Mouse (Mus musculus) stomach, embryonic 14.5 days (tissue): ENCODE results near the gene Sbp. TPM values are rescaled to one million over a fixed set of nuclear protein-coding genes. Genes with fewer than 3 reads are reported as not detected.
"Not testable (repeated sequence)": the region's sequence is repeated elsewhere in the genome, so short reads cannot be mapped to it uniquely, and the experiment has no call there.

Source experiments
- ATAC-seq: fragments of 200-750 bp; cut with Nextera tagmentation; 2 replicates; pipeline ENCODE4 v1.8.0; 2017; ENCODE audit warnings: low read depth, moderate TSS enrichment; ENCODE audit not compliant: insufficient number of reproducible peaks, insufficient read depth, low FRiP score
- H3K27ac ChIP-seq: fragments of 300-500 bp; sonication (generic); 2 replicates; pipeline ENCODE4 v1.5.1; 2014; ENCODE audit warnings: mild to moderate bottlenecking, low read length, moderate library complexity, mixed read lengths
- H3K27me3 ChIP-seq: fragments of 300-500 bp; sonication (generic); 2 replicates; pipeline ENCODE4 v1.6.1; 2014; ENCODE audit warnings: low read length, control low read depth, mixed read lengths; ENCODE audit not compliant: control insufficient read depth, insufficient read depth
- H3K36me3 ChIP-seq: fragments of 300-500 bp; sonication (generic); 2 replicates; pipeline ENCODE4 v1.6.1; 2014; ENCODE audit warnings: mild to moderate bottlenecking, control low read depth, low read length, moderate library complexity, mixed read lengths; ENCODE audit not compliant: control insufficient read depth, insufficient read depth
- H3K4me1 ChIP-seq: fragments of 300-500 bp; sonication (generic); 2 replicates; pipeline ENCODE4 v1.6.1; 2014; ENCODE audit warnings: low read length, control low read depth, mixed read lengths; ENCODE audit not compliant: control insufficient read depth, insufficient read depth
- H3K4me2 ChIP-seq: fragments of 300-500 bp; sonication (generic); replicated peaks from 2 replicates; pipeline ENCODE4 v1.6.1; 2014; ENCODE audit warnings: low read depth, low read length, control low read depth
- H3K4me3 ChIP-seq: fragments of 300-500 bp; sonication (generic); 2 replicates; pipeline ENCODE4 v1.5.1; 2014; ENCODE audit warnings: low read depth, low read length, control low read depth
- H3K9ac ChIP-seq: fragments of 300-500 bp; sonication (generic); replicated peaks from 2 replicates; pipeline ENCODE4 v1.6.1; 2014; ENCODE audit warnings: low read depth, mild to moderate bottlenecking, control low read depth, low read length, moderate library complexity, mixed read lengths
- H3K9me3 ChIP-seq: fragments of 300-500 bp; sonication (generic); 2 replicates; pipeline ENCODE4 v1.6.1; 2016; ENCODE audit warnings: low read depth, low read length, control low read depth; ENCODE audit not compliant: control insufficient read depth
- WGBS: fragments of 180-500 bp; shearing (Covaris S2); extraction: QIAGEN DNeasy Blood & Tissue Kit; methylation state at CpG from one replicate; pipeline ENCODE4 v1.1.7; 2014; 5-methylcytosine and 5-hydroxymethylcytosine counted together
- polyA plus RNA-seq: library from polyadenylated mRNA; unstranded; fragments of >200 nt; fragmentation: Nextera tagmentation; extraction: Ambion mirVana; gene quantifications from 2 replicates; pipeline ENCODE4 v1.2.1, GENCODE M21; 2014

Gene Sbp
- polyA plus RNA-seq = not detected in 2 replicates

DNA sequence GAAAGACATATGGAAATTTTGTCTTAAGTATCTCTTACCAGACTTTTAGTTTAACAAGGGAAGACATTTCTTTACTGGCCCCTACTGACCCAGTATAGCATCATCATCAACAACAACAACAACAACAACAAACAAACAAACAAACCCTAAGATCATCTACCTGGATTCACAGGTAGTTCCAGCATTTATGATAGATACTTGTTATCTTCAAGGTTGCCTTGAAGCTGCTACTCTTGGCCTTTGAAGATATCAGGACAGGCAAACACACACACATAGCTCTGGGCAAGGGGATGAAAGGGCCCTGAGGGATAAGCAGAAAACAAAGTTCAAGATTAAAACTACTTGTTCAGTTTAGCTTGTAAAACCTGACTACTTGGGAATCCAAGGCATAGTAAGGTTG lies at the start of gene Sbp:
TSS of gene Sbp (plus strand) at position 301 of the 400 bp plus-strand sequence.
- Histone ChIP-seq H3K9me3 (no peaks in the 10 kb centered on the region), H3K27me3 (no peaks in the 10 kb centered on the region), H3K4me1 (no peaks in the 10 kb centered on the region), H3K36me3 (no peaks in the 10 kb centered on the region), H3K9ac (no peak within 1 kb of the TSS), H3K4me3 (no peak within 1 kb of the TSS), H3K4me2 (no peak within 1 kb of the TSS), H3K27ac (no peak within 1 kb of the TSS)
- no peak for ATAC-seq

DNA sequence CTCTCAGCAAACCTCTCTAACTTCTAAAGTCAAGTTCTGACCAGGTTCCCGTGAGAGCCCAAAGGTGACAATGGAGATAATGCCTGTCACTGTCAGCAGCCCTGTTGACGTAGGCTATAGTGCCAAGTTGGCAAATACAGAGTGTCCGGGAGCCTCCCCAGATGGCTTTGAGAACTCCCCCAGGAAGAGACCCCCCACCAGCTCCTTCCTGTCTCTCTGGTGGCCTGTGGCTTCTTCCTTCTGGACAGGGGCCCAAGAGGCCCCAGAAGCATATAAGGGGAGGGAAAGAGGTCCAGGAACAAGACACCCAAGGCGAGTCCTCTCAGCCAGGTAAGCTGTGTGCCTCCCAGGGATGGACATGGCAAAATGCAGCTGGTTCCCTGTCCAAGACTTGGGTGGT lies 24.3 kb upstream of the Sbp start, which contains the start of gene Dcpp3:
TSS of gene Dcpp3 (plus strand) at position 301 of the 400 bp plus-strand sequence.
- not testable (repeated sequence) for H3K4me2 ChIP-seq, H3K4me1 ChIP-seq, ATAC-seq, H3K27me3 ChIP-seq, H3K36me3 ChIP-seq, H3K4me3 ChIP-seq, H3K9ac ChIP-seq, H3K9me3 ChIP-seq, H3K27ac ChIP-seq
- 58% methylated on average over 4 of the region's 4 CpGs for WGBS

DNA sequence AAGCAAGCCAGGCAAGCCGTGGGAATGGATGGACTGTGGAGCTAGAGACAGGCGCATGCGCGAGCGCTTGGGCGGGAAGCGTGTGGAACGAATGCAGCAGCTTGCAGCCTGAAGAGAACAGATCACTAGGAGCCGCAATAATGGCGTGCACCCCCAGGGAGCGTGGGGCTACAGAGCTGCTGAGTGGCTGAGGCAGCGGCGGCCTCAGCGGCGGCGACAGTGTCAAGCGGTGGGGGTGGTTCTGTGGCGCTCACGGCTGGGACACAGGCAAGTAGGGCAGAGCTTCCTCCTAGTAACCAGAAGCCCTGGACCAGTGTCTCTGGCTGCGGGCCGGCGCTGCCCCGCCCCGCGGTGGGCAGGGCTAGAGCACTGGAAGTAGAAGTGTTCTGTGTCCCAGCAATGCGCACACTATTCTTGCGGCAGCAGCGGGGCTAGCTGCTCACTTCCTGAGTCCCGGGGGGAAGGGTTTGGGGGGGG lies 16.9 kb upstream of the Sbp start:
- peak overlapping the region; percentile 56 for H3K9ac ChIP-seq
- peaks cover 6% of the 10 kb centered on the region; the same call in 1 of the 2 replicates for H3K4me1 ChIP-seq
- H3K27me3 ChIP-seq = no peaks in the 10 kb centered on the region
- peak overlapping the region; percentile 51 for H3K4me3 ChIP-seq
- no peaks in the 10 kb centered on the region for H3K9me3 ChIP-seq
- peak overlapping the region; percentile 72 for H3K4me2 ChIP-seq
- 0% methylated on average over 29 of the region's 29 CpGs for WGBS
- peak; percentile 98 for ATAC-seq
- H3K36me3 ChIP-seq = no peaks in the 10 kb centered on the region
- H3K27ac ChIP-seq = peak overlapping the region; percentile 97

DNA sequence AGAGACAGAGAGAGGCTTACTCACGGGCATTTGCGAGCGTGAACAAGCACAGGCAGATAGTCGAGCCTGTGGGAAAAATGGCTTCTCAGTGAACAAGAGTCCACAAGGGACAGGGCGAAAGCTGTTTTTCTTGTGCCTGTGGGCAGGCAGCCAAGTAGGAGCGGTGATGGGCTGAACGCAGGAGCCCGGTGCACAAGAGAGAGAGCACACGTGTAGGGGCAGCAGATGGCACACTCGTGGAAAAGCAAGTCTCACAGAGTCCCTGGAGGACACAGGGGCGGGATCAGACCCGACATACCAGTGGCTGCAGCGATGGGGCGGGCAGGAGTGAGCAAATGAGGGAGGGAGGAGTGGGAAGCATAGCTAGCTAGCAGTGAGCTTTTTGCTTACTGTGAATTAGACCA lies 16.4 kb upstream of the Sbp start:
- under 1% methylated on average over 14 of the region's 14 CpGs for WGBS
- Histone ChIP-seq H3K36me3 (no peaks in the 10 kb centered on the region), H3K9me3 (no peaks in the 10 kb centered on the region), H3K4me3 (peak overlapping the region; percentile 51), H3K27me3 (no peaks in the 10 kb centered on the region), H3K4me2 (peak overlapping the region; percentile 72), H3K27ac (peak overlapping the region; percentile 97), H3K9ac (peak overlapping the region; percentile 56), H3K4me1 (peaks cover 6% of the 10 kb centered on the region; the same call in 1 of the 2 replicates)
- ATAC-seq = peak; percentile 81

DNA sequence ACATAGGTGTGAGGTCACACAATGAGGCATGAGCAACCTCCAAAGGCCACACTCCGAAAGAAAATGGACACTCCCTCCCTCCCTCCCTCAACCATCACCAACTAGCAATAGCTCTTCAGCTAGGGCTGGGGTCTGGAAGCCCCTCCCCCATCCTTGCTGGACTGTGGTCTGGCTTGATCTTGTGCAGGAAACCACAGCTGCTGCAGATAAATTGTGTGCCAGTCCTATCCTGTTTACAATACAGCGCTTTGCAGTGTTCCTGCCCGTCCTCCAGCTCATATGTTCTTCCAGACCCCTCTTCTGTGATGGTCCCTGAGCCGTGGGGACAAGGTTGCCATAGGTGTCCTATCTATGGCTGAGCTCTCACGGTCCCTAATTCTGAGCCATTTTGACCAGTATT lies 10.3 kb upstream of the Sbp start:
- Histone ChIP-seq H3K36me3 (no peaks in the 10 kb centered on the region), H3K4me1 (no peaks in the 10 kb centered on the region), H3K9me3 (no peaks in the 10 kb centered on the region), H3K27ac (no peak overlapping the region), H3K4me3 (no peak overlapping the region), H3K27me3 (no peaks in the 10 kb centered on the region), H3K4me2 (no peak overlapping the region), H3K9ac (no peak overlapping the region)
- WGBS = 65% methylated on average over 5 of the region's 5 CpGs
- ATAC-seq = no peak

DNA sequence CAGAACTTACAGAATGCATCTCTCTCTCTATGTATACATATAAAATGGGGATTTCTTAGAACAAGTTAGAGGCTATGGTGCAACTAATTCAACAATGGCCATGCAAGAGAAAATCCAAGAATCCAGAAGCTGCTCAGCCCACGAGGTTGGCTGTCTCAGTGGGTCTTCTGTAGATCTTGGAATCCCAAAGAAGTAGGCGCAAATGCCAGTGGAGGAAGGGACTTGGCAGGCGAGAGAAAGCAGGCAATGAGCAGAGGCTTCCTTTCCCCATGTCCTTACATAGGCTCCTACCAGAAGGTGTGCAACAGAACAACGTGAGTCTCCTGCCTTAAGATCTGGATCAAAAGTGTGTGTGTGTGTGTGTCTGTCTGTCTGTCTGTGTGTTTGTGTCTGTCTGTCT lies 6.0 kb downstream of the Sbp start:
- not testable (repeated sequence) for H3K9ac ChIP-seq, H3K4me3 ChIP-seq, H3K27me3 ChIP-seq, H3K27ac ChIP-seq, ATAC-seq, H3K4me1 ChIP-seq, H3K4me2 ChIP-seq, H3K9me3 ChIP-seq, H3K36me3 ChIP-seq
- WGBS = 85% methylated on average over 4 of the region's 4 CpGs

DNA sequence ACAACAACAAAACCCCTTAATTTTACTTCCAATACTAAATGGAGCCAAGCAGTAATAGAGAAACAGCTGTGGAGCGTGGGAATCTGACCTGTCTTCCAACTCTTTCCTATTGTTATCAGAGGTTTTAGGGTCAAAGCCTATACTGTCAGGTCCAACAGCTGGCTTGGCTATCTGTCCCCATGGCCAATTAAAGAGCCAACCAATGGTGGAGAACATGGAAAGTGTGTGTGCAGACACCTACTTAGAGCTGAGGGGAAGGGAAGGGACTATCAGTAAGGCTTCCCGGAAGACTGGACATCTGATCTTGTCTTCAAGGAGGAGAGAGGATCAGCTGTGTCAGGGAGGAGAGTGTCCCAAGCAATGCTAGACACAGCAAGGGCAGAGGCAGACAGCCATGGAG lies 7.6 kb downstream of the Sbp start:
- H3K9ac ChIP-seq = no peak overlapping the region
- H3K36me3 ChIP-seq = no peaks in the 10 kb centered on the region
- no peaks in the 10 kb centered on the region for H3K9me3 ChIP-seq
- H3K27ac ChIP-seq = no peak overlapping the region
- no peak overlapping the region for H3K4me2 ChIP-seq
- no peak for ATAC-seq
- H3K27me3 ChIP-seq = no peaks in the 10 kb centered on the region
- H3K4me3 ChIP-seq = no peak overlapping the region
- H3K4me1 ChIP-seq = no peaks in the 10 kb centered on the region
- 80% methylated on average over 2 of the region's 2 CpGs for WGBS

DNA sequence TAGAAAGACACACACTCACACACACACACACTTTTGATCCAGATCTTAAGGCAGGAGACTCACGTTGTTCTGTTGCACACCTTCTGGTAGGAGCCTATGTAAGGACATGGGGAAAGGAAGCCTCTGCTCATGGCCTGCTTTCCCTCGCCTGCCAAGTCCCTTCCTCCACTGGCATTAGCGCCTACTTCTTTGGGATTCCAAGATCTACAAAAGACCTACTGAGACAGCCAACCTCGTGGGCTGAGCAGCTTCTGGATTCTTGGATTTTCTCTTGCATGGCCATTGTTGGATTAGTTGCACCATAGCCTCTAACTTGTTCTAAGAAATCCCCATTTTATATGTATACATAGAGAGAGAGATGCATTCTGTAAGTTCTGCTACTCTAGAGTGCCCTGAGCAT lies 9.4 kb downstream of the Sbp start:
- WGBS = 69% methylated on average over 4 of the region's 4 CpGs
- H3K9ac ChIP-seq, ATAC-seq, H3K4me2 ChIP-seq, H3K9me3 ChIP-seq, H3K27ac ChIP-seq, H3K36me3 ChIP-seq, H3K27me3 ChIP-seq, H3K4me3 ChIP-seq, H3K4me1 ChIP-seq: not testable (repeated sequence)

DNA sequence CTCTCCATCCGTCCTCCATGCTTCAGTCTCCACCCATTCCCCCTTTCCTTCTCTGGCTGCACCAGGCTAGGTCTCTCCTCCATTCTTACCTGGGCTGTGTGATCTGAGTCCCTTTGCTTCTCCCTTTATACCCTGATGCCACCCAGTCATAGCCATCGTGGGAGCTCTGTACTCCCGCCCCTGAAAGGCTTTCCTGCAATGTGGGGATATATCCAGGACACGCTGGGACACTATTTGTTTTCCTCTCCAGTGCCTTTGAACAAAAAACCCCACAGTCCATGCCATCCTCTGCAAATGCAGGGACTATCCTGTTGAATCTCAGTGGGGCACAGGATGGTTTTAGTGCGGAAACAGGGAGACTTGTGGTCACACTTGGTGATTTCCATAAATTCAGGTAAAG lies 13.7 kb downstream of the Sbp start, which contains the start of gene Sbpl:
TSS of gene Sbpl (minus strand) at position 101 of the 400 bp plus-strand sequence.
- H3K27ac ChIP-seq = no peak within 1 kb of the TSS
- H3K36me3 ChIP-seq = no peaks in the 10 kb centered on the region
- no peaks in the 10 kb centered on the region for H3K27me3 ChIP-seq
- 81% methylated on average over 5 of the region's 5 CpGs for WGBS
- H3K4me1 ChIP-seq = 0 out of 2 replicates have a peak, but pooled peaks cover 4% of the 10 kb centered on the region
- H3K9me3 ChIP-seq = no peaks in the 10 kb centered on the region
- H3K4me3 ChIP-seq = no peak within 1 kb of the TSS
- no peak within 1 kb of the TSS for H3K4me2 ChIP-seq
- no peak within 1 kb of the TSS for H3K9ac ChIP-seq
- ATAC-seq = no peak
